Mouse (Mus musculus) liver, embryonic 13.5 days (tissue): ENCODE results near the gene Slc43a1. TPM values are rescaled to one million over a fixed set of nuclear protein-coding genes. Genes with fewer than 3 reads are reported as not detected.
A peak's percentile ranks its signal among the peaks of the same experiment; 100 is the strongest.
"Not testable (repeated sequence)": the region's sequence is repeated elsewhere in the genome, so short reads cannot be mapped to it uniquely, and the experiment has no call there.

Experiments used
- ATAC-seq: fragments of 200-750 bp; cut with Nextera tagmentation; 2 replicates; pipeline ENCODE4 v1.8.0; 2017; ENCODE audit warnings: low read depth, mild to moderate bottlenecking, moderate number of reproducible peaks, moderate library complexity
- DNase-seq: peaks from one replicate; pipeline ENCODE4 v3.0.0; 2022
- H3K27ac ChIP-seq: fragments of 300-500 bp; sonication (generic); 2 replicates; pipeline ENCODE4 v1.5.1; 2015; ENCODE audit warnings: moderate library complexity, mild to moderate bottlenecking, inconsistent platforms
- H3K27me3 ChIP-seq: fragments of 300-500 bp; sonication (generic); 2 replicates; pipeline ENCODE4 v1.6.1; 2015; ENCODE audit warnings: mild to moderate bottlenecking, inconsistent platforms
- H3K36me3 ChIP-seq: fragments of 300-500 bp; sonication (generic); 2 replicates; pipeline ENCODE4 v1.6.1; 2015; ENCODE audit warnings: mild to moderate bottlenecking, inconsistent platforms
- H3K4me1 ChIP-seq: fragments of 300-500 bp; sonication (generic); replicated peaks from 2 replicates; pipeline ENCODE4 v1.6.1; 2015; ENCODE audit warnings: inconsistent platforms
- H3K4me2 ChIP-seq: fragments of 300-500 bp; sonication (generic); 2 replicates; pipeline ENCODE4 v1.6.1; 2015; ENCODE audit warnings: inconsistent platforms, mild to moderate bottlenecking, moderate library complexity
- H3K4me3 ChIP-seq: fragments of 300-500 bp; sonication (generic); replicated peaks from 2 replicates; pipeline ENCODE4 v1.5.1; 2015; ENCODE audit warnings: mild to moderate bottlenecking, inconsistent platforms
- H3K9ac ChIP-seq: fragments of 300-500 bp; sonication (generic); 2 replicates; pipeline ENCODE4 v1.6.1; 2015; ENCODE audit warnings: mild to moderate bottlenecking, inconsistent platforms
- H3K9me3 ChIP-seq: fragments of 300-500 bp; sonication (generic); replicated peaks from 2 replicates; pipeline ENCODE4 v1.6.1; 2016; ENCODE audit warnings: inconsistent platforms
- WGBS: fragments of 180-500 bp; shearing (Covaris S2); methylation state at CpG from one replicate; pipeline ENCODE4 v1.1.7; 2015; ENCODE audit not compliant: insufficient replicate concordance; 5-methylcytosine and 5-hydroxymethylcytosine counted together
- polyA plus RNA-seq: library from polyadenylated mRNA; unstranded; fragments of >200 nt; fragmentation: Nextera tagmentation; extraction: Ambion mirVana; gene quantifications from 2 replicates; pipeline ENCODE4 v1.2.1, GENCODE M21; 2015

Gene Slc43a1
- polyA plus RNA-seq, 1 experiment from 2014 or later: 138 TPM

- H3K4me2 ChIP-seq: peak overlapping the region; percentile 65
- no peaks in the 10 kb centered on the region for H3K36me3 ChIP-seq
- peaks cover 100% of the 10 kb centered on the region for H3K27me3 ChIP-seq
- peaks cover 41% of the 10 kb centered on the region for H3K4me1 ChIP-seq
- no peak overlapping the region for H3K27ac ChIP-seq
- no peak overlapping the region for H3K9ac ChIP-seq
- no peaks in the 10 kb centered on the region for H3K9me3 ChIP-seq
- no peak for ATAC-seq
- no peak for DNase-seq
- WGBS: 1% methylated on average over 38 of the region's 39 CpGs
- H3K4me3 ChIP-seq: peak overlapping the region; percentile 58
Measured at GRCm38 (mm10) chr2:84886821-84887281, 48.2 kb downstream of the Slc43a1 start.

- Histone ChIP-seq H3K27ac (no peak overlapping the region), H3K36me3 (no peaks in the 10 kb centered on the region), H3K4me1 (peaks cover 38% of the 10 kb centered on the region), H3K27me3 (peaks cover 100% of the 10 kb centered on the region), H3K4me2 (peak overlapping the region; percentile 65), H3K4me3 (peak overlapping the region; percentile 58), H3K9ac (no peak overlapping the region), H3K9me3 (no peaks in the 10 kb centered on the region)
- under 1% methylated on average over 58 of the region's 58 CpGs for WGBS
- DNase-seq (no peak), ATAC-seq (no peak)
Measured at GRCm38 (mm10) chr2:84887411-84888271, 49.0 kb downstream of the Slc43a1 start.

GRCm38 (mm10) chr2:84888657-84889315 is 50.1 kb downstream of the Slc43a1 start:
- no peak overlapping the region for H3K9ac ChIP-seq
- H3K4me2 ChIP-seq: peak overlapping the region; percentile 50
- H3K27me3 ChIP-seq: peaks cover 100% of the 10 kb centered on the region
- H3K36me3 ChIP-seq: no peaks in the 10 kb centered on the region
- peaks cover 31% of the 10 kb centered on the region for H3K4me1 ChIP-seq
- ATAC-seq (no peak), DNase-seq (peak; percentile 62)
- H3K27ac ChIP-seq: no peak overlapping the region
- peak overlapping the region; percentile 7; the same call in 1 of the 2 replicates for H3K4me3 ChIP-seq
- WGBS: 5% methylated on average over 28 of the region's 28 CpGs
- no peaks in the 10 kb centered on the region for H3K9me3 ChIP-seq

- Histone ChIP-seq H3K9me3 (no peaks in the 10 kb centered on the region), H3K36me3 (no peaks in the 10 kb centered on the region), H3K9ac (no peak overlapping the region), H3K27ac (no peak overlapping the region), H3K27me3 (peaks cover 98% of the 10 kb centered on the region), H3K4me1 (peaks cover 30% of the 10 kb centered on the region), H3K4me3 (0 out of 2 replicates have a peak overlapping the region, but pooled peaks have one; percentile 7), H3K4me2 (peak overlapping the region; percentile 50; the same call in 1 of the 2 replicates)
- ATAC-seq (no peak), DNase-seq (no peak)
- WGBS: 13% methylated on average over 14 of the region's 14 CpGs
Measured at GRCm38 (mm10) chr2:84889316-84890044, 50.8 kb downstream of the Slc43a1 start.

GRCm38 (mm10) chr2:84890045-84890340 is 51.3 kb downstream of the Slc43a1 start:
- H3K4me1 ChIP-seq: peaks cover 30% of the 10 kb centered on the region
- ATAC-seq: peak; percentile 70
- no peak overlapping the region for H3K9ac ChIP-seq
- H3K36me3 ChIP-seq: no peaks in the 10 kb centered on the region
- H3K27me3 ChIP-seq: peaks cover 98% of the 10 kb centered on the region
- WGBS: 2% methylated on average over 5 of the region's 5 CpGs
- H3K9me3 ChIP-seq: no peaks in the 10 kb centered on the region
- no peak overlapping the region for H3K4me3 ChIP-seq
- H3K4me2 ChIP-seq: no peak overlapping the region
- DNase-seq: peak; percentile 56
- H3K27ac ChIP-seq: no peak overlapping the region

GRCm38 (mm10) chr2:84893359-84893758 is 54.7 kb downstream of the Slc43a1 start:
- H3K36me3 ChIP-seq: no peaks in the 10 kb centered on the region
- no peaks in the 10 kb centered on the region for H3K9me3 ChIP-seq
- no peak overlapping the region for H3K27ac ChIP-seq
- H3K4me1 ChIP-seq: peaks cover 8% of the 10 kb centered on the region
- DNase-seq (no peak), ATAC-seq (no peak)
- H3K4me3 ChIP-seq: no peak overlapping the region
- WGBS: 48% methylated on average over 6 of the region's 6 CpGs
- H3K4me2 ChIP-seq: no peak overlapping the region
- peaks cover 71% of the 10 kb centered on the region for H3K27me3 ChIP-seq
- H3K9ac ChIP-seq: no peak overlapping the region

- WGBS: 45% methylated on average over 4 of the region's 4 CpGs
- no peak overlapping the region for H3K9ac ChIP-seq
- no peak for DNase-seq
- H3K4me3 ChIP-seq: no peak overlapping the region
- no peak overlapping the region for H3K27ac ChIP-seq
- H3K27me3 ChIP-seq: peaks cover 48% of the 10 kb centered on the region
- H3K4me1 ChIP-seq: no peaks in the 10 kb centered on the region
- H3K4me2 ChIP-seq: no peak overlapping the region
- no peaks in the 10 kb centered on the region for H3K36me3 ChIP-seq
- no peaks in the 10 kb centered on the region for H3K9me3 ChIP-seq
- ATAC-seq: no peak
Measured at GRCm38 (mm10) chr2:84895495-84896198, 57.0 kb downstream of the Slc43a1 start.

GRCm38 (mm10) chr2:84896686-84897085 is 58.0 kb downstream of the Slc43a1 start:
- H3K36me3 ChIP-seq, H3K4me2 ChIP-seq, DNase-seq, H3K9ac ChIP-seq, H3K9me3 ChIP-seq, H3K4me1 ChIP-seq, H3K27ac ChIP-seq, ATAC-seq, H3K4me3 ChIP-seq: not testable (repeated sequence)
- WGBS: 66% methylated on average over 6 of the region's 6 CpGs
- peaks cover 37% of the 10 kb centered on the region for H3K27me3 ChIP-seq

GRCm38 (mm10) chr2:84912722-84913121 is 74.1 kb downstream of the Slc43a1 start:
- H3K9me3 ChIP-seq: no peaks in the 10 kb centered on the region
- H3K9ac ChIP-seq: no peak overlapping the region
- no peaks in the 10 kb centered on the region for H3K36me3 ChIP-seq
- H3K4me2 ChIP-seq: no peak overlapping the region
- no peaks in the 10 kb centered on the region; the same call in none of the 2 replicates for H3K4me1 ChIP-seq
- H3K27ac ChIP-seq: no peak overlapping the region
- H3K27me3 ChIP-seq: no peaks in the 10 kb centered on the region
- H3K4me3 ChIP-seq: no peak overlapping the region
- ATAC-seq (no peak), DNase-seq (no peak)
- 56% methylated on average over 3 of the region's 3 CpGs for WGBS
